Mouse (Mus musculus) spleen, adult 2 months (tissue): ENCODE measurements around the gene Mfsd4a.

ENCODE experiments used
- CTCF ChIP-seq: fragments of 200-500 bp; IDR thresholded peaks from 2 replicates; pipeline ENCODE4 v1.5.1; 2011; ENCODE audit warnings: mild to moderate bottlenecking, inconsistent platforms; ENCODE audit not compliant: insufficient read depth, insufficient read length, insufficient replicate concordance; ENCODE audit errors: extremely low read depth
- POLR2A ChIP-seq: fragments of 200-500 bp; IDR thresholded peaks from 2 replicates; pipeline ENCODE4 v1.6.1; 2011; ENCODE audit warnings: low read depth, low read length, inconsistent platforms

- TF ChIP-seq POLR2A (no peak), CTCF (no peak)
These were observed 36.5 kb upstream of the Mfsd4a start for GRCm38 (mm10) chr1:132104353-132104752.
